Mouse (Mus musculus) stomach, embryonic 15.5 days (tissue): ENCODE measurements around the gene Ccdc106. TPM values are rescaled to one million over a fixed set of nuclear protein-coding genes. Genes with fewer than 3 reads are reported as not detected.
A peak's percentile ranks its signal among the peaks of the same experiment; 100 is the strongest.

Experiments used
- ATAC-seq: fragments of 200-750 bp; cut with Nextera tagmentation; 2 replicates; pipeline ENCODE4 v1.8.0; 2017; ENCODE audit warnings: low read depth, moderate number of reproducible peaks, moderate TSS enrichment; ENCODE audit not compliant: insufficient read depth, low FRiP score
- H3K27ac ChIP-seq: fragments of 300-500 bp; sonication (generic); 2 replicates; pipeline ENCODE4 v1.5.1; 2015; ENCODE audit warnings: mild to moderate bottlenecking, inconsistent platforms
- H3K27me3 ChIP-seq: fragments of 300-500 bp; sonication (generic); replicated peaks from 2 replicates; pipeline ENCODE4 v1.6.1; 2015; ENCODE audit warnings: inconsistent platforms
- H3K36me3 ChIP-seq: fragments of 300-500 bp; sonication (generic); 2 replicates; pipeline ENCODE4 v1.6.1; 2015; ENCODE audit warnings: inconsistent platforms
- H3K4me1 ChIP-seq: fragments of 300-500 bp; sonication (generic); 2 replicates; pipeline ENCODE4 v1.6.1; 2015; ENCODE audit warnings: inconsistent platforms
- H3K4me2 ChIP-seq: fragments of 300-500 bp; sonication (generic); 2 replicates; pipeline ENCODE4 v1.6.1; 2015; ENCODE audit warnings: mild to moderate bottlenecking, inconsistent platforms
- H3K4me3 ChIP-seq: fragments of 300-500 bp; sonication (generic); replicated peaks from 2 replicates; pipeline ENCODE4 v1.5.1; 2015; ENCODE audit warnings: inconsistent platforms
- H3K9ac ChIP-seq: fragments of 300-500 bp; sonication (generic); 2 replicates; pipeline ENCODE4 v1.6.1; 2015; ENCODE audit warnings: inconsistent platforms
- H3K9me3 ChIP-seq: fragments of 300-500 bp; sonication (generic); 2 replicates; pipeline ENCODE4 v1.6.1; 2016; ENCODE audit warnings: inconsistent platforms
- WGBS: fragments of 180-500 bp; shearing (Covaris S2); methylation state at CpG from one replicate; pipeline ENCODE4 v1.1.7; 2015; 5-methylcytosine and 5-hydroxymethylcytosine counted together
- polyA plus RNA-seq: library from polyadenylated mRNA; unstranded; fragments of >200 nt; fragmentation: Nextera tagmentation; extraction: Ambion mirVana; gene quantifications from 2 replicates; pipeline ENCODE4 v1.2.1, GENCODE M21; 2015

The Ccdc106 gene
- 19.2 and 20.8 TPM in 2 replicates for polyA plus RNA-seq

- Histone ChIP-seq H3K4me1 (peaks cover 16% of the 10 kb centered on the region; the same call in 1 of the 2 replicates), H3K4me2 (peak within 1 kb of the TSS; percentile 79), H3K27me3 (no peaks in the 10 kb centered on the region), H3K36me3 (peaks cover 34% of the 10 kb centered on the region), H3K4me3 (peak within 1 kb of the TSS; percentile 90), H3K9ac (peak within 1 kb of the TSS; percentile 94), H3K27ac (peak within 1 kb of the TSS; percentile 97), H3K9me3 (no peaks in the 10 kb centered on the region)
- under 1% methylated on average over 48 of the region's 49 CpGs for WGBS
- peak; percentile 91 for ATAC-seq
Measured at GRCm38 (mm10) chr7:5020000-5020681, at the start of gene Ccdc106, which contains the start of gene Zfp865. Gene Ccdc106, plus strand, starts transcription at chr7:5020553. Gene Zfp865, plus strand, starts transcription at chr7:5020376.

GRCm38 (mm10) chr7:4971068-4971467 is 49.3 kb upstream of the Ccdc106 start, which contains the start of gene Sbk3:
Gene Sbk3, minus strand, starts transcription at chr7:4971168.
- WGBS: 36% methylated on average over 6 of the region's 6 CpGs
- no peak within 1 kb of the TSS for H3K4me2 ChIP-seq
- H3K27ac ChIP-seq: no peak within 1 kb of the TSS
- no peaks in the 10 kb centered on the region for H3K9me3 ChIP-seq
- H3K27me3 ChIP-seq: no peaks in the 10 kb centered on the region
- no peaks in the 10 kb centered on the region for H3K4me1 ChIP-seq
- H3K36me3 ChIP-seq: no peaks in the 10 kb centered on the region
- ATAC-seq: no peak
- H3K4me3 ChIP-seq: no peak within 1 kb of the TSS
- H3K9ac ChIP-seq: no peak within 1 kb of the TSS

DNA sequence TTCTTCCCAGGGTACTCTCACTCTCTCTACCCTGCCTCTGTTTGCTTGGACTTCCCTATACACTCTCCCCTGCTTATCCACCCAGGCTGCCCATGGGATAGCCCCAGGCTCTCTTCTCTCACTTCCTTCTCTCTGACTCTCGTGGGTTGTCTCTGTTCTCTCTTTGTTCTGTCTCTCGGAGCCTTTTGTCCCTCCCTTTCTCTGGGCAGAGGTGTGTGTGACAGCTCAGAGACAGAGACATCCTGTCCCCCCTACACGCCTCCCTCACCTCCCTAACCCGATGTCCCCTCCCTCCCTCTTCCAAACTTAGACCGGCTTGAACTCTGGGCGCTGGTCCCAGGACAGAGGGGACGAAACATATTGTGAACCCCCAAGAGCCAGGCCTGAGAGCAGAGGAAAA is 48.6 kb upstream of the Ccdc106 start:
- no peaks in the 10 kb centered on the region for H3K9me3 ChIP-seq
- H3K9ac ChIP-seq: no peak overlapping the region
- no peak for ATAC-seq
- WGBS: 25% methylated on average over 7 of the region's 7 CpGs
- no peaks in the 10 kb centered on the region for H3K4me1 ChIP-seq
- H3K27me3 ChIP-seq: no peaks in the 10 kb centered on the region
- H3K27ac ChIP-seq: no peak overlapping the region
- no peak overlapping the region for H3K4me2 ChIP-seq
- H3K36me3 ChIP-seq: no peaks in the 10 kb centered on the region
- H3K4me3 ChIP-seq: no peak overlapping the region

DNA sequence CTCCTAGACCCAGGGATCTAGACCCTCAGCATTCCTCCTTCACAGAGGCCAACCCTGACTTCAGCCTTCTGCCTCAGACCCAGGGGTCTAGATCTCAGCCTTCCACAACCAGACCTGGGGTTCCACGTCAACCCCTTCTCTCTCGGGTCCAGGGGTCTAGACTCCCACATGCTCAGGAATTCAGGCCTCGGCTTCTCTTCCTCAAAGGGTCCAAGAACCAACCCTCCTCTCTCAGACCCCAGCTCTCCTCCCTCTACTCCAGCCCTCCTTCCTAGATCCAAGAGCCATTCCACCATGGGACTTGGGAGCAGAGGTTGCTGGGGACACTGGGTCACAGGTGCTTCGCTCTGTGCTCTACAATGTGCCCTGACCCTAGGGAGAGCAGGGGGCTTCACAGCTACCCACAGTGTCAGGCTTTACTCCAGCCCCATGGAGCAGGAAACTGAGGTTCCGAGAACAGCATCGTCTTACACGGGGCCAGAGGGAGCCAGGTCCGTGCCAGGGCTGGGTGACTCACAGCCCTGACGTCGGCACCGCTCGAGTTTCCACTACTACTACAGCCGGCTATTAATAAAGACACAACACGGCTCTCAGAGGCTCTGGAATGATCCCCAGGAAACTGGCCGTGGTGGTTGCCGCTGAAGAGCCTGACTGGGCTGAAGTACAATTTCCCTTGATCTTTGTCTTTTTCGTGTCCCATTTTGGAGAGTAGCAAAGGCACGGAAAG is 47.9 kb upstream of the Ccdc106 start:
- no peak overlapping the region for H3K9ac ChIP-seq
- no peak overlapping the region for H3K27ac ChIP-seq
- no peak for ATAC-seq
- no peaks in the 10 kb centered on the region for H3K36me3 ChIP-seq
- H3K4me2 ChIP-seq: no peak overlapping the region
- no peaks in the 10 kb centered on the region for H3K27me3 ChIP-seq
- H3K9me3 ChIP-seq: no peaks in the 10 kb centered on the region
- H3K4me3 ChIP-seq: no peak overlapping the region
- no peaks in the 10 kb centered on the region for H3K4me1 ChIP-seq
- 58% methylated on average over 18 of the region's 18 CpGs for WGBS

GRCm38 (mm10) chr7:4975455-4975854 is 44.9 kb upstream of the Ccdc106 start:
- H3K9me3 ChIP-seq: no peaks in the 10 kb centered on the region
- no peak for ATAC-seq
- no peaks in the 10 kb centered on the region for H3K4me1 ChIP-seq
- no peak overlapping the region for H3K27ac ChIP-seq
- H3K4me2 ChIP-seq: no peak overlapping the region
- H3K4me3 ChIP-seq: no peak overlapping the region
- H3K27me3 ChIP-seq: no peaks in the 10 kb centered on the region
- WGBS: 34% methylated on average over 4 of the region's 4 CpGs
- no peak overlapping the region for H3K9ac ChIP-seq
- no peaks in the 10 kb centered on the region for H3K36me3 ChIP-seq

DNA sequence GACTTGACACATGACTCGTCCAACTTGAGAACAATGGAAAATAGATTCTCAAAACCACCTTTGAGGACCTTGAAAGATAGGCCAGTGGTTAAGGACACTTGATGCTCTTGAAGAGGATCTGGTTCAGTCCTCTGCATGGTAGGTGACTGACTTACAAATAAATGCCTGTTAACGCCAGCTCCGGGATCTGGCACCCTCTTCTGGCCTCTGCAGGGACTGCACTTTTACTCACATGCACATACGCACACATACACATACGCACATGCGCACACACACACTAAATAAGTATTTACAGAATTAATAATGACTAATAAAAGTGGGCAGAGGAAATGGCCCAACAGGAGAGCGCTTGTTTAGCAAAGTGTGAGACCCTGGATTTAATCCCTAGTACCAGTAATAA is 43.5 kb upstream of the Ccdc106 start:
- 93% methylated on average over 7 of the region's 7 CpGs for WGBS
- Histone ChIP-seq H3K4me3 (no peak overlapping the region), H3K4me2 (no peak overlapping the region), H3K36me3 (no peaks in the 10 kb centered on the region), H3K27ac (no peak overlapping the region), H3K4me1 (no peaks in the 10 kb centered on the region), H3K9ac (no peak overlapping the region), H3K9me3 (no peaks in the 10 kb centered on the region), H3K27me3 (no peaks in the 10 kb centered on the region)
- ATAC-seq: no peak

- 45% methylated on average over 2 of the region's 2 CpGs for WGBS
- H3K27ac ChIP-seq: no peak overlapping the region
- H3K4me3 ChIP-seq: no peak overlapping the region
- no peaks in the 10 kb centered on the region for H3K9me3 ChIP-seq
- H3K27me3 ChIP-seq: no peaks in the 10 kb centered on the region
- no peak overlapping the region for H3K4me2 ChIP-seq
- H3K9ac ChIP-seq: no peak overlapping the region
- ATAC-seq: no peak
- H3K4me1 ChIP-seq: 0 out of 2 replicates have a peak, but pooled peaks cover 1% of the 10 kb centered on the region
- H3K36me3 ChIP-seq: peaks cover 11% of the 10 kb centered on the region
Measured at GRCm38 (mm10) chr7:4988250-4988649, 32.1 kb upstream of the Ccdc106 start.

DNA sequence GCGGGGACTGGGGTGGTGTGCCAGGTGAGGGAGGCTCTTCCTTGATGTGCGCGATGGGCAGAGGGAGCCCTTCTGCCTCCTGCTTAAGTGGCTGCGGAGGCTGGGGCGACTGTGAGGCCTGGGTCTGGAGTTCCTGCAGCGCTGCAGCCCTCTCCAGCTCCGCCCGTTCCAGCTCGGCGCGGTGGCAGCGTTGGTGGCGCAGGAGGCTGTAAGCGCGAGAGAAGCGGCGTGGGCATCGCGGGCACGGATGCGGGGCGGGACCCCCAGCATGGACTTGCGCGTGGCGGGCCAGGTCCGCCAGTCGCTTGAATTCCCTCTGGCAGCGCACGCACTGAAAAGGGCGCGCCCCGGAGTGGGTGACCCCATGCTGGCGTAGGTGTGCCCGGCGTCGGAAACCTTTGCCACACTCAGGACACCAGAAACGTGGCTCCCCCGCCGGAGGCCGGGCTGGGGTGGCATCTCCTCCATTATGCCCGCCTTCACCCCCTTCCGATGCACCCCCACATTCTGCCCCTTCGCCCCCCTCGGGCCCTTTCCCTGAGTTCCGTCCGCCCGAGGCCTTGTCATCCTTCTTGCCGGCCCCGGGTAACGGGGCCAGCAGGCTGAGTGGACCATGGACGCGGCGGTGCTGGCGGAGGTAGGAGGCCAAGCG is 26.9 kb upstream of the Ccdc106 start:
- 55% methylated on average over 55 of the region's 55 CpGs for WGBS
- Histone ChIP-seq H3K4me3 (no peak overlapping the region), H3K36me3 (peaks cover 20% of the 10 kb centered on the region), H3K27me3 (no peaks in the 10 kb centered on the region), H3K4me1 (peaks cover 19% of the 10 kb centered on the region), H3K9ac (no peak overlapping the region), H3K27ac (no peak overlapping the region), H3K4me2 (no peak overlapping the region), H3K9me3 (no peaks in the 10 kb centered on the region)
- no peak for ATAC-seq

- Histone ChIP-seq H3K9me3 (no peaks in the 10 kb centered on the region), H3K4me3 (peak overlapping the region; percentile 72; the same call in 1 of the 2 replicates), H3K4me1 (peaks cover 19% of the 10 kb centered on the region), H3K9ac (no peak overlapping the region), H3K27me3 (no peaks in the 10 kb centered on the region), H3K27ac (no peak overlapping the region), H3K36me3 (peaks cover 20% of the 10 kb centered on the region), H3K4me2 (peak overlapping the region; percentile 69)
- no peak for ATAC-seq
- 59% methylated on average over 59 of the region's 59 CpGs for WGBS
Measured at GRCm38 (mm10) chr7:4993999-4994788, 26.2 kb upstream of the Ccdc106 start.

DNA sequence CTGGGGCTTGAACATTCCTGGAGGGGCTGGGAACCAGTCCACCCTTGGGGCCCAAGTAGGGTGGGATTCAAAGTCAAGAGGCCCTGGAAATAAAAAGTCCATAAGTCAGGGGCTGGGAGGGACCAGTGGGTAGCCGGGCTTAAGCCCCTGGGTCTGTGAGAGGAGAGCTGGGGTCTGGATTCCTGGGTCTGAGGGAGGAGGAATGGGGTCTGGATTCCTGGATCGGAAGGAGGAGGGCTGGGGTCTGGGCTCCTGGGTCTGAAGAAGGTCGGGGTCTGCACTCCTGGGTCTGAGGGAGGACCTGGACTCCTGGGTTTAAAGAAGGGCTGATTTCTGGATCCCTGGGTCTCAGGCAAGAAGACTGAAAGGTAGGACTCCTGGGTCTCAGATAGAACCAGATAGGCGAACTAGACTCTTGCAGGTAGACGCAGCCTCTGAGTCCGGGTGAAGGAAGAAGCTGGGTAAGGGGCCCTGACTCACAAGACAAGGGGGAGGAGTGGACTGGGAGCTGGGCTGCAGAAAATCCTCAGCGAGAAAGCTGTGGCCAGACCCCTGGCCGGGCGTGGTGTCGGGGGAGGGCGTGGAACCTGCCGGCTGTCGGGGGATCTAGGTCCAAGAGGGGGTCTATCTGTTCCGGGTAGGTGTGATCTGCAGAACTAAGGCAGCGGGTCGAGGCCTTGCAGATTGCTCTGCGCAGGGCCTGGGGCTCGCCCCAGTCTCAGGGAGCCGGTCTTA is 24.9 kb upstream of the Ccdc106 start:
- WGBS: 7% methylated on average over 19 of the region's 19 CpGs
- no peak; the same call in 1 of the 2 replicates for ATAC-seq
- Histone ChIP-seq H3K27me3 (no peaks in the 10 kb centered on the region), H3K27ac (peak overlapping the region; percentile 78), H3K4me1 (peaks cover 19% of the 10 kb centered on the region), H3K9ac (peak overlapping the region; percentile 81), H3K36me3 (peaks cover 20% of the 10 kb centered on the region), H3K4me2 (peak overlapping the region; percentile 69), H3K4me3 (peak overlapping the region; percentile 72), H3K9me3 (no peaks in the 10 kb centered on the region)
